ENCODE assay signal across 9 mouse cellular contexts in genomic region chr9:59565600-59565999, GRCm38 (mm10). TPM values are rescaled to one million over a fixed set of nuclear protein-coding genes. Genes with fewer than 3 reads are reported as not detected.
DNase-seq lines count a peak whose midpoint lies in the region; ATAC-seq and TF ChIP-seq lines count a peak whose summit lies in the region.
"Had no signal": no experiment of that assay in that cellular context is flagged by ENCODE, and none has a peak within 500 bp of the region (broad histone marks: within the 10 kb centered on the region; RNA-seq: fewer than 3 reads in every experiment).

No protein-coding gene starts in this region.

- H3ac ChIP-seq in myocyte (ENCODE audit: control insufficient read depth, insufficient read length): no peak overlapping the region

- no peak overlapping the region for H3K9ac ChIP-seq in heart, embryonic 12.5 days
- H3K9ac ChIP-seq in embryonic facial prominence, embryonic 11.5 days (replicated peaks; ENCODE audit: low read length): no peak overlapping the region
- H3K9ac ChIP-seq in stomach, embryonic 14.5 days (replicated peaks; ENCODE audit: low read depth, low read length): no peak overlapping the region
- H3K9ac ChIP-seq: neural tube, embryonic 13.5 days had no signal

- peak; percentile 96 for DNase-seq in heart, adult 11 months
- DNase-seq in adrenal gland, postnatal 10 days: peak; percentile 89
- DNase-seq in embryonic facial prominence, embryonic 11.5 days (ENCODE audit: low spot score): peak; percentile 74
- DNase-seq in heart, postnatal 36 days: peak; percentile 79 to 84
- DNase-seq in left cerebral cortex, postnatal 4 days: peak; percentile 59

- no peaks in the 10 kb centered on the region for H3K9me3 ChIP-seq in heart, embryonic 12.5 days (replicated peaks)
- no peaks in the 10 kb centered on the region for H3K9me3 ChIP-seq in embryonic facial prominence, embryonic 11.5 days (replicated peaks; ENCODE audit: control insufficient read depth, low read length)
- H3K9me3 ChIP-seq in stomach, embryonic 14.5 days (ENCODE audit: control insufficient read depth, low read depth, low read length): no peaks in the 10 kb centered on the region
- H3K9me3 ChIP-seq: neural tube, embryonic 13.5 days had no signal

- intact Hi-C loops in heart, postnatal 36 days (cut with DNase I): loop anchor here (2.0 to 10.0 kb wide), 3 partner anchors 79 to 553 kb away; partner anchors contain the start of genes Arih1 and Bbs4
- intact Hi-C loops in left cerebral cortex, postnatal 4 days (cut with DNase I): no loop called here

- H3K79me2 ChIP-seq in myocyte (ENCODE audit: control insufficient read depth, insufficient read depth): no peaks in the 10 kb centered on the region

- ATAC-seq in heart, embryonic 12.5 days (ENCODE audit: insufficient number of reproducible peaks, low FRiP score): no peak
- ATAC-seq in embryonic facial prominence, embryonic 11.5 days (replicated peaks; ENCODE audit: insufficient number of reproducible peaks, low FRiP score, low TSS enrichment, low read depth): no peak; the same call in 1 of the 2 replicates
- 0 out of 2 replicates have a peak, but pooled peaks have one; percentile 53 for ATAC-seq in stomach, embryonic 14.5 days (ENCODE audit: insufficient number of reproducible peaks, insufficient read depth, low FRiP score, low read depth)

- H3K4me1 ChIP-seq in heart, embryonic 12.5 days (replicated peaks): peaks cover 4% of the 10 kb centered on the region; the same call in 1 of the 2 replicates
- no peaks in the 10 kb centered on the region for H3K4me1 ChIP-seq in embryonic facial prominence, embryonic 11.5 days (ENCODE audit: control insufficient read depth, insufficient read depth, low read length)
- no peaks in the 10 kb centered on the region for H3K4me1 ChIP-seq in stomach, embryonic 14.5 days (ENCODE audit: control insufficient read depth, insufficient read depth, low read length)
- H3K4me1 ChIP-seq: neural tube, embryonic 13.5 days had no signal

- no peak for TF ChIP-seq POLR2A in myocyte (IDR thresholded peaks at IDR 0.05; ENCODE audit: insufficient read length, low read depth)

- no peak overlapping the region for H3K4me3 ChIP-seq in heart, embryonic 12.5 days
- H3K4me3 ChIP-seq in embryonic facial prominence, embryonic 11.5 days (ENCODE audit: low read depth, low read length): no peak overlapping the region
- no peak overlapping the region for H3K4me3 ChIP-seq in myocyte
- H3K4me3 ChIP-seq in stomach, embryonic 14.5 days (ENCODE audit: low read depth, low read length): no peak overlapping the region
- H3K4me3 ChIP-seq: neural tube, embryonic 13.5 days had no signal

- H3K27me3 ChIP-seq in heart, embryonic 12.5 days (replicated peaks): no peaks in the 10 kb centered on the region
- no peaks in the 10 kb centered on the region for H3K27me3 ChIP-seq in embryonic facial prominence, embryonic 11.5 days (ENCODE audit: control insufficient read depth, insufficient read depth, low read length)
- H3K27me3 ChIP-seq in myocyte (ENCODE audit: control insufficient read depth, insufficient read depth, insufficient read length): no peaks in the 10 kb centered on the region
- H3K27me3 ChIP-seq in stomach, embryonic 14.5 days (ENCODE audit: control insufficient read depth, insufficient read depth, low read length): no peaks in the 10 kb centered on the region
- H3K27me3 ChIP-seq: neural tube, embryonic 13.5 days had no signal

- H3K4me2 ChIP-seq in heart, embryonic 12.5 days: no peak overlapping the region
- H3K4me2 ChIP-seq in embryonic facial prominence, embryonic 11.5 days (ENCODE audit: low read depth, low read length): no peak overlapping the region
- H3K4me2 ChIP-seq in myocyte (ENCODE audit: low read depth): peak overlapping the region; percentile 6
- H3K4me2 ChIP-seq in stomach, embryonic 14.5 days (replicated peaks; ENCODE audit: low read depth, low read length): no peak overlapping the region
- H3K4me2 ChIP-seq: neural tube, embryonic 13.5 days had no signal

- 17% methylated on average over 4 of the region's 4 CpGs for WGBS in heart, embryonic 12.5 days
- 25% methylated on average over 4 of the region's 4 CpGs for WGBS in embryonic facial prominence, embryonic 11.5 days
- 29% methylated on average over 4 of the region's 4 CpGs for WGBS in stomach, embryonic 14.5 days

- H3K36me3 ChIP-seq in heart, embryonic 12.5 days: peaks cover 43% of the 10 kb centered on the region
- H3K36me3 ChIP-seq in embryonic facial prominence, embryonic 11.5 days (replicated peaks; ENCODE audit: control insufficient read depth, insufficient read depth, low read depth, low read length): peaks cover 2% of the 10 kb centered on the region; the same call in 1 of the 2 replicates
- H3K36me3 ChIP-seq in myocyte (ENCODE audit: control insufficient read depth, insufficient read depth): peaks cover 13% of the 10 kb centered on the region
- peaks cover 22% of the 10 kb centered on the region for H3K36me3 ChIP-seq in stomach, embryonic 14.5 days (ENCODE audit: control insufficient read depth, insufficient read depth, low read length)

- H3K27ac ChIP-seq in heart, embryonic 12.5 days (ENCODE audit: poor library complexity, severe bottlenecking): no peak overlapping the region
- H3K27ac ChIP-seq in embryonic facial prominence, embryonic 11.5 days (replicated peaks; ENCODE audit: low read depth, low read length): no peak overlapping the region
- no peak overlapping the region for H3K27ac ChIP-seq in stomach, embryonic 14.5 days (ENCODE audit: low read length)
- H3K27ac ChIP-seq: neural tube, embryonic 13.5 days had no signal

TF ChIP-seq in myocyte, 11 proteins besides CTCF, POLR2A, EP300 and RAD21:
- TF ChIP-seq E2F4 (IDR thresholded peaks at IDR 0.05; ENCODE audit: insufficient read depth) (no peak), USF1 (IDR thresholded peaks at IDR 0.05; ENCODE audit: low read depth) (no peak), CEBPB (IDR thresholded peaks at IDR 0.05; ENCODE audit: insufficient read depth, poor library complexity, severe bottlenecking) (no peak), TCF3 (IDR thresholded peaks at IDR 0.05; ENCODE audit: insufficient read length, low read depth) (no peak)

RNA-seq across cellular contexts. Expression of gene Celf6, which starts 12.1 kb away (rescaled TPM):
- polyA plus RNA-seq in heart, embryonic 12.5 days (2016; fragmentation: Nextera tagmentation; extraction: Ambion mirVana): not detected in 2 replicates
- 1 to 10 TPM; 5.1 to 8.0 TPM for total RNA-seq in adrenal gland, postnatal 10 days (2021)
- 1.2 and 1.7 TPM in 2 replicates for polyA plus RNA-seq in embryonic facial prominence, embryonic 11.5 days (2014; fragmentation: Nextera tagmentation; extraction: Ambion mirVana)
- total RNA-seq in heart, postnatal 36 days (2021): not detected
- 10 to 100 TPM; 43.6 to 44.8 TPM for total RNA-seq in left cerebral cortex, postnatal 4 days (2021)
- not detected for polyA plus RNA-seq in myocyte (2012; fragmentation: generic; extraction: Trizol)
- polyA plus RNA-seq in stomach, embryonic 14.5 days (2014; fragmentation: Nextera tagmentation; extraction: Ambion mirVana): 4.0 and 4.6 TPM in 2 replicates

RNA-seq across cellular contexts. Expression of gene Tmem202, which starts 26.0 kb away (rescaled TPM):
- 0.64 TPM in 1 of 2 replicates, not detected in the other for polyA plus RNA-seq in heart, embryonic 12.5 days (2016; fragmentation: Nextera tagmentation; extraction: Ambion mirVana)
- total RNA-seq in adrenal gland, postnatal 10 days (2021): 1 to 10 TPM in 1 of 2 experiments, under 1 TPM in 1; 0.88 to 1.6 TPM
- polyA plus RNA-seq in embryonic facial prominence, embryonic 11.5 days (2014; fragmentation: Nextera tagmentation; extraction: Ambion mirVana): not detected in 2 replicates
- total RNA-seq in heart, postnatal 36 days (2021): under 1 TPM; 0.28 to 0.57 TPM
- total RNA-seq in left cerebral cortex, postnatal 4 days (2021): 1 to 10 TPM; 2.2 to 2.3 TPM
- polyA plus RNA-seq in myocyte (2012; fragmentation: generic; extraction: Trizol): 1.2 TPM
- polyA plus RNA-seq in stomach, embryonic 14.5 days (2014; fragmentation: Nextera tagmentation; extraction: Ambion mirVana): 0.39 TPM in 1 of 2 replicates, not detected in the other

RNA-seq across cellular contexts. Expression of gene Hexa, which starts 26.3 kb away (rescaled TPM):
- polyA plus RNA-seq in heart, embryonic 12.5 days (2016; fragmentation: Nextera tagmentation; extraction: Ambion mirVana): 74.7 and 81.6 TPM in 2 replicates
- 10 to 100 TPM; 70.7 to 71.7 TPM for total RNA-seq in adrenal gland, postnatal 10 days (2021)
- polyA plus RNA-seq in embryonic facial prominence, embryonic 11.5 days (2014; fragmentation: Nextera tagmentation; extraction: Ambion mirVana): 49.4 and 64.0 TPM in 2 replicates
- total RNA-seq in heart, postnatal 36 days (2021): 10 to 100 TPM; 43.9 to 47.0 TPM
- total RNA-seq in left cerebral cortex, postnatal 4 days (2021): 10 to 100 TPM; 31.4 to 33.0 TPM
- 131 TPM for polyA plus RNA-seq in myocyte (2012; fragmentation: generic; extraction: Trizol)
- 86.7 and 88.1 TPM in 2 replicates for polyA plus RNA-seq in stomach, embryonic 14.5 days (2014; fragmentation: Nextera tagmentation; extraction: Ambion mirVana)

RNA-seq across cellular contexts. Expression of gene Parp6, which starts 51.5 kb away (rescaled TPM):
- polyA plus RNA-seq in heart, embryonic 12.5 days (2016; fragmentation: Nextera tagmentation; extraction: Ambion mirVana): 19.5 and 20.0 TPM in 2 replicates
- 10 to 100 TPM; 26.2 to 35.7 TPM for total RNA-seq in adrenal gland, postnatal 10 days (2021)
- polyA plus RNA-seq in embryonic facial prominence, embryonic 11.5 days (2014; fragmentation: Nextera tagmentation; extraction: Ambion mirVana): 36.8 and 43.6 TPM in 2 replicates
- total RNA-seq in heart, postnatal 36 days (2021): 10 to 100 TPM; 16.8 to 21.9 TPM
- total RNA-seq in left cerebral cortex, postnatal 4 days (2021): 100 to 1,000 TPM; 199 to 208 TPM
- polyA plus RNA-seq in myocyte (2012; fragmentation: generic; extraction: Trizol): 11.4 TPM
- 38.9 and 39.5 TPM in 2 replicates for polyA plus RNA-seq in stomach, embryonic 14.5 days (2014; fragmentation: Nextera tagmentation; extraction: Ambion mirVana)
